Mouse (Mus musculus): ENCODE data around the gene Acsl4. TPM values are rescaled to one million over a fixed set of nuclear protein-coding genes. Genes with fewer than 3 reads are reported as not detected.

The Acsl4 gene
- polyA plus RNA-seq, 1 experiment from 2014 or later = 46.0 TPM

- H3K9me3 ChIP-seq (ENCODE audit: low read length) = no peaks in the 10 kb centered on the region
- no peak overlapping the region for H3K9ac ChIP-seq (replicated peaks; ENCODE audit: low read depth)
- H3K4me2 ChIP-seq (replicated peaks; ENCODE audit: low read depth, low read length) = no peak overlapping the region
- no peak for DNase-seq (ENCODE audit: low spot score)
- whole genome bisulfite sequencing = 43% methylated on average over 3 of the region's 3 CpGs
- H3K36me3 ChIP-seq (ENCODE audit: insufficient read depth, low read length) = no peaks in the 10 kb centered on the region
- no peak for ATAC-seq
- no peaks in the 10 kb centered on the region for H3K27me3 ChIP-seq (replicated peaks; ENCODE audit: insufficient read depth, low read length)
- no peak overlapping the region for H3K4me3 ChIP-seq (ENCODE audit: low read depth, low read length)
- H3K27ac ChIP-seq (ENCODE audit: low read length) = no peak overlapping the region
- no peaks in the 10 kb centered on the region for H3K4me1 ChIP-seq (ENCODE audit: insufficient read depth, low read depth, low read length)
- TF ChIP-seq CTCF (IDR thresholded peaks at IDR 0.05) (no peak), EP300 (IDR thresholded peaks at IDR 0.05) (no peak)
Measured at GRCm38 (mm10) chrX:142276031-142276430, 114.3 kb downstream of the Acsl4 start.

Other genes with a start within 250 kb of the Acsl4 start
- gene Gucy2f, start 193.6 kb downstream of the Acsl4 start, polyA plus RNA-seq (2015; fragmentation: Nextera tagmentation; extraction: Ambion mirVana) = not detected in 2 replicates
- 13.8 and 14.7 TPM in 2 replicates for gene Nxt2, start 163.8 kb downstream of the Acsl4 start, polyA plus RNA-seq (2015; fragmentation: Nextera tagmentation; extraction: Ambion mirVana)
- gene Kcne1l, start 84.2 kb downstream of the Acsl4 start, polyA plus RNA-seq (2015; fragmentation: Nextera tagmentation; extraction: Ambion mirVana) = 3.0 TPM in 2 replicates